Mouse (Mus musculus) skeletal muscle tissue, adult 2 months (tissue): ENCODE data around the gene Gm20809.
"Not testable (repeated sequence)": the region's sequence is repeated elsewhere in the genome, so short reads cannot be mapped to it uniquely, and the experiment has no call there.

ENCODE experiments used
- DNase-seq: peaks from one replicate; pipeline ENCODE4 v3.0.0-alpha.2; 2012; ENCODE audit warnings: low read depth, low spot score

Gm20809 gene

GRCm38 (mm10) chrY:24454757-24455156, at the start of gene Gm20809:
Gm20809 (plus strand) TSS chrY:24455057.
- DNase-seq, result not testable (repeated sequence)
